8 mouse cellular contexts compared by ENCODE assay signal in genomic region chr4:118988535-118988934, GRCm38 (mm10). TPM values are rescaled to one million over a fixed set of nuclear protein-coding genes. Genes with fewer than 3 reads are reported as not detected.
DNase-seq lines count a peak whose midpoint lies in the region; ATAC-seq and TF ChIP-seq lines count a peak whose summit lies in the region.

No protein-coding gene starts in this region.

- 0 out of 2 replicates have a peak, but pooled peaks have one; percentile 47 for ATAC-seq in forebrain, embryonic 16.5 days
- ATAC-seq in forebrain, embryonic 13.5 days: no peak
- ATAC-seq in midbrain, postnatal 0 days (ENCODE audit: low FRiP score): no peak
- ATAC-seq in midbrain, embryonic 11.5 days (ENCODE audit: low FRiP score): no peak

- peak; percentile 69 for TF ChIP-seq CTCF in midbrain, postnatal 0 days (IDR thresholded peaks at IDR 0.05)
- peak; percentile 92 for TF ChIP-seq CTCF in cortical plate, adult 2 months (IDR thresholded peaks at IDR 0.05; ENCODE audit: extremely low read depth, insufficient read depth, low read length)
- peak; percentile 95 for TF ChIP-seq CTCF in layer of hippocampus, adult 2 months (conservative IDR thresholded peaks at IDR 0.05)

- no peak overlapping the region for H3K9ac ChIP-seq in forebrain, embryonic 16.5 days (replicated peaks; ENCODE audit: low read depth, low read length)
- no peak overlapping the region for H3K9ac ChIP-seq in forebrain, embryonic 13.5 days
- H3K9ac ChIP-seq in midbrain, postnatal 0 days (replicated peaks; ENCODE audit: low read length, poor library complexity, severe bottlenecking): no peak overlapping the region
- H3K9ac ChIP-seq in midbrain, embryonic 11.5 days (ENCODE audit: low read length): no peak overlapping the region

- no peak overlapping the region for H3K4me3 ChIP-seq in forebrain, embryonic 16.5 days (replicated peaks; ENCODE audit: low read length)
- H3K4me3 ChIP-seq in forebrain, embryonic 13.5 days: no peak overlapping the region
- H3K4me3 ChIP-seq in midbrain, postnatal 0 days (ENCODE audit: low read depth, low read length): no peak overlapping the region
- H3K4me3 ChIP-seq in midbrain, embryonic 11.5 days (ENCODE audit: low read depth, low read length): no peak overlapping the region
- H3K4me3 ChIP-seq in cortical plate, adult 2 months (ENCODE audit: insufficient read depth, low read length): no peak overlapping the region
- H3K4me3 ChIP-seq in layer of hippocampus, adult 2 months: no peak overlapping the region

- H3K9me3 ChIP-seq in forebrain, embryonic 16.5 days (ENCODE audit: control insufficient read depth, low read length): no peaks in the 10 kb centered on the region
- no peaks in the 10 kb centered on the region; the same call in 1 of the 2 replicates for H3K9me3 ChIP-seq in forebrain, embryonic 13.5 days (replicated peaks)
- no peaks in the 10 kb centered on the region for H3K9me3 ChIP-seq in midbrain, postnatal 0 days (ENCODE audit: low read length)
- no peaks in the 10 kb centered on the region for H3K9me3 ChIP-seq in midbrain, embryonic 11.5 days (ENCODE audit: control insufficient read depth, low read length)

- no peaks in the 10 kb centered on the region for H3K27me3 ChIP-seq in forebrain, embryonic 16.5 days (replicated peaks; ENCODE audit: control insufficient read depth, insufficient read depth, low read length)
- no peaks in the 10 kb centered on the region for H3K27me3 ChIP-seq in forebrain, embryonic 13.5 days
- H3K27me3 ChIP-seq in midbrain, postnatal 0 days (ENCODE audit: insufficient read depth, low read length): no peaks in the 10 kb centered on the region
- no peaks in the 10 kb centered on the region for H3K27me3 ChIP-seq in midbrain, embryonic 11.5 days (ENCODE audit: control insufficient read depth, insufficient read depth, low read length)

- no peaks in the 10 kb centered on the region for H3K4me1 ChIP-seq in forebrain, embryonic 16.5 days (replicated peaks; ENCODE audit: control insufficient read depth, insufficient read depth, low read length)
- H3K4me1 ChIP-seq in forebrain, embryonic 13.5 days: no peaks in the 10 kb centered on the region
- no peaks in the 10 kb centered on the region for H3K4me1 ChIP-seq in midbrain, postnatal 0 days (ENCODE audit: insufficient read depth, low read length)
- H3K4me1 ChIP-seq in midbrain, embryonic 11.5 days (ENCODE audit: control insufficient read depth, insufficient read depth, low read length): no peaks in the 10 kb centered on the region
- no peaks in the 10 kb centered on the region for H3K4me1 ChIP-seq in cortical plate, adult 2 months (ENCODE audit: control insufficient read depth, insufficient read depth, low read length)

- H3K4me2 ChIP-seq in forebrain, embryonic 16.5 days (ENCODE audit: low read length): no peak overlapping the region
- no peak overlapping the region for H3K4me2 ChIP-seq in forebrain, embryonic 13.5 days
- H3K4me2 ChIP-seq in midbrain, postnatal 0 days (ENCODE audit: low read depth, low read length, poor library complexity, severe bottlenecking): no peak overlapping the region
- no peak overlapping the region for H3K4me2 ChIP-seq in midbrain, embryonic 11.5 days

- no peaks in the 10 kb centered on the region for H3K36me3 ChIP-seq in forebrain, embryonic 16.5 days (ENCODE audit: control insufficient read depth, insufficient read depth)
- no peaks in the 10 kb centered on the region for H3K36me3 ChIP-seq in forebrain, embryonic 13.5 days (ENCODE audit: poor library complexity, severe bottlenecking)
- no peaks in the 10 kb centered on the region for H3K36me3 ChIP-seq in midbrain, postnatal 0 days (ENCODE audit: insufficient read depth, low read length)
- no peaks in the 10 kb centered on the region for H3K36me3 ChIP-seq in midbrain, embryonic 11.5 days (ENCODE audit: control insufficient read depth, insufficient read depth, low read length)

- TF ChIP-seq POLR2A in cortical plate, adult 2 months (IDR thresholded peaks at IDR 0.05; ENCODE audit: extremely low read depth, insufficient read depth, low read length): no peak

- peak; percentile 32 for DNase-seq in midbrain, postnatal 0 days (ENCODE audit: low spot score)
- no peak for DNase-seq in midbrain, embryonic 11.5 days (ENCODE audit: low spot score, missing footprints)
- DNase-seq in layer of hippocampus, adult 2 months (ENCODE audit: low spot score in 2 of 2): peak; percentile 63 to 66
- DNase-seq in MN1 (ENCODE audit: low spot score): no peak
- no peak for DNase-seq in urinary bladder, postnatal 25 days (ENCODE audit: low spot score)

- no peak overlapping the region for H3K27ac ChIP-seq in forebrain, embryonic 16.5 days (ENCODE audit: low read length)
- no peak overlapping the region for H3K27ac ChIP-seq in forebrain, embryonic 13.5 days
- H3K27ac ChIP-seq in midbrain, postnatal 0 days (ENCODE audit: low read depth, low read length): no peak overlapping the region
- no peak overlapping the region for H3K27ac ChIP-seq in midbrain, embryonic 11.5 days (ENCODE audit: low read depth, low read length)
- H3K27ac ChIP-seq in cortical plate, adult 2 months (ENCODE audit: insufficient read depth, low read length): no peak overlapping the region
- H3K27ac ChIP-seq in layer of hippocampus, adult 2 months: no peak overlapping the region

- WGBS in forebrain, embryonic 16.5 days: 4% methylated on average over 3 of the region's 3 CpGs
- 6% methylated on average over 3 of the region's 3 CpGs for WGBS in forebrain, embryonic 13.5 days
- 9% methylated on average over 3 of the region's 3 CpGs for WGBS in midbrain, postnatal 0 days
- WGBS in midbrain, embryonic 11.5 days: 6% methylated on average over 3 of the region's 3 CpGs

RNA-seq across cellular contexts. Expression of gene Lao1, which starts 27.2 kb away (rescaled TPM):
- 0.16 and 0.28 TPM in 2 replicates for polyA plus RNA-seq in forebrain, embryonic 16.5 days (2015; fragmentation: Nextera tagmentation; extraction: Ambion mirVana)
- not detected in 2 replicates for polyA plus RNA-seq in forebrain, embryonic 13.5 days (2015; fragmentation: Nextera tagmentation; extraction: Ambion mirVana)
- total RNA-seq in midbrain, postnatal 0 days (2014; rRNA removed): 0.22 and 0.42 TPM in 2 replicates
- polyA plus RNA-seq in midbrain, postnatal 0 days (2015; fragmentation: Nextera tagmentation; extraction: Ambion mirVana): not detected in 2 replicates
- polyA plus RNA-seq in midbrain, embryonic 11.5 days (2014; fragmentation: Nextera tagmentation; extraction: Ambion mirVana): not detected in 2 replicates
- 0.10 and 0.17 TPM in 2 replicates for polyA plus RNA-seq in cortical plate, adult 2 months (2012; rRNA removed)
- under 1 TPM; 0.51 to 0.79 TPM for total RNA-seq in layer of hippocampus, adult 2 months (2021)

RNA-seq across cellular contexts. Expression of gene Olfr1328, which starts 50.1 kb away (rescaled TPM):
- not detected in 2 replicates for polyA plus RNA-seq in forebrain, embryonic 16.5 days (2015; fragmentation: Nextera tagmentation; extraction: Ambion mirVana)
- polyA plus RNA-seq in forebrain, embryonic 13.5 days (2015; fragmentation: Nextera tagmentation; extraction: Ambion mirVana): not detected in 2 replicates
- total RNA-seq in midbrain, postnatal 0 days (2014; rRNA removed): not detected in 2 replicates
- not detected in 2 replicates for polyA plus RNA-seq in midbrain, postnatal 0 days (2015; fragmentation: Nextera tagmentation; extraction: Ambion mirVana)
- polyA plus RNA-seq in midbrain, embryonic 11.5 days (2014; fragmentation: Nextera tagmentation; extraction: Ambion mirVana): not detected in 2 replicates
- polyA plus RNA-seq in cortical plate, adult 2 months (2012; rRNA removed): not detected in 2 replicates
- not detected for total RNA-seq in layer of hippocampus, adult 2 months (2021)

Comparison
In these comparisons a context has a peak if more than half of its experiments do, and no peak if none do; other contexts are left out.
1. DNase-seq: peak in midbrain, postnatal 0 days (single experiment) and layer of hippocampus, adult 2 months (2 of 2); none in midbrain, embryonic 11.5 days (single experiment), MN1 (single experiment) and urinary bladder, postnatal 25 days (single experiment).
2. Peak in every context shown above with its lines, with median percentiles within 50 percentile points of each other: CTCF ChIP-seq.